Mouse (Mus musculus): ENCODE data around the gene Dctn3.
"Not testable (repeated sequence)": the region's sequence is repeated elsewhere in the genome, so short reads cannot be mapped to it uniquely, and the experiment has no call there.

Dctn3 gene

GRCm38 (mm10) chr4:41722918-41723351 lies at the start of gene Dctn3:
Gene Dctn3, minus strand, starts transcription at chr4:41723170.
- peak; percentile 77 for DNase-seq (ENCODE audit: low spot score)

- DNase-seq (ENCODE audit: low spot score) = not testable (repeated sequence)
These were observed 44.3 kb upstream of the Dctn3 start for GRCm38 (mm10) chr4:41767301-41767700.

GRCm38 (mm10) chr4:41763176-41763575 lies 40.2 kb upstream of the Dctn3 start:
- not testable (repeated sequence) for DNase-seq (ENCODE audit: low spot score)

GRCm38 (mm10) chr4:41762688-41763114 lies 39.7 kb upstream of the Dctn3 start:
- DNase-seq (ENCODE audit: low spot score) = peak; percentile 60

- DNase-seq (ENCODE audit: low spot score) = peak; percentile 17
These were observed 39.2 kb upstream of the Dctn3 start for GRCm38 (mm10) chr4:41762099-41762687.

GRCm38 (mm10) chr4:41761680-41762079 lies 38.7 kb upstream of the Dctn3 start:
- no peak for DNase-seq (ENCODE audit: low spot score)

GRCm38 (mm10) chr4:41760911-41761310 lies 37.9 kb upstream of the Dctn3 start:
- no peak for DNase-seq (ENCODE audit: low spot score)

- DNase-seq (ENCODE audit: low spot score) = peak; percentile 91
These were observed 37.3 kb upstream of the Dctn3 start for GRCm38 (mm10) chr4:41760288-41760721.

GRCm38 (mm10) chr4:41759656-41760287 lies 36.8 kb upstream of the Dctn3 start:
- peak; percentile 30 for DNase-seq (ENCODE audit: low spot score)

GRCm38 (mm10) chr4:41759206-41759605 lies 36.2 kb upstream of the Dctn3 start:
- DNase-seq (ENCODE audit: low spot score) = peak; percentile 38

- DNase-seq (ENCODE audit: low spot score) = no peak
These were observed 35.7 kb upstream of the Dctn3 start for GRCm38 (mm10) chr4:41758701-41759100.

GRCm38 (mm10) chr4:41758021-41758420 lies 35.1 kb upstream of the Dctn3 start:
- no peak for DNase-seq (ENCODE audit: low spot score)

GRCm38 (mm10) chr4:41757321-41757720 lies 34.4 kb upstream of the Dctn3 start:
- DNase-seq (ENCODE audit: low spot score) = no peak

- no peak for DNase-seq (ENCODE audit: low spot score)
These were observed 33.5 kb upstream of the Dctn3 start for GRCm38 (mm10) chr4:41756440-41756839.

GRCm38 (mm10) chr4:41755338-41756305 lies 32.7 kb upstream of the Dctn3 start, which contains the start of gene Sigmar1:
Gene Sigmar1, minus strand, starts transcription at chr4:41756157.
- peak; percentile 83 for DNase-seq (ENCODE audit: low spot score)

- DNase-seq (ENCODE audit: low spot score) = no peak
These were observed 31.9 kb upstream of the Dctn3 start, which contains the start of gene Galt for GRCm38 (mm10) chr4:41754797-41755337. Gene Galt, plus strand, starts transcription at chr4:41755228.

GRCm38 (mm10) chr4:41745021-41745420 lies 22.1 kb upstream of the Dctn3 start:
- DNase-seq (ENCODE audit: low spot score) = no peak

- no peak for DNase-seq (ENCODE audit: low spot score)
These were observed 21.2 kb upstream of the Dctn3 start for GRCm38 (mm10) chr4:41744131-41744530.

GRCm38 (mm10) chr4:41741158-41741560 lies 18.2 kb upstream of the Dctn3 start:
- peak; percentile 91 for DNase-seq (ENCODE audit: low spot score)

- no peak for DNase-seq (ENCODE audit: low spot score)
These were observed 17.6 kb upstream of the Dctn3 start for GRCm38 (mm10) chr4:41740380-41741157.

- no peak for DNase-seq (ENCODE audit: low spot score)
These were observed 16.3 kb upstream of the Dctn3 start for GRCm38 (mm10) chr4:41739260-41739659.

Measured in ovary, postnatal 36 days (tissue).